Mouse (Mus musculus) kidney, embryonic 16.5 days (tissue): ENCODE results near the gene Gpr157. TPM values are rescaled to one million over a fixed set of nuclear protein-coding genes. Genes with fewer than 3 reads are reported as not detected.

ENCODE experiments used
- ATAC-seq: fragments of 200-750 bp; cut with Nextera tagmentation; 2 replicates; pipeline ENCODE4 v1.8.0; 2017; ENCODE audit warnings: moderate TSS enrichment; ENCODE audit not compliant: low FRiP score, low TSS enrichment
- H3K27ac ChIP-seq: fragments of 300-500 bp; sonication (generic); 2 replicates; pipeline ENCODE4 v1.5.1; 2014; ENCODE audit warnings: low read length
- H3K27me3 ChIP-seq: fragments of 300-500 bp; sonication (generic); 2 replicates; pipeline ENCODE4 v1.6.1; 2014; ENCODE audit warnings: low read length, control low read depth, mixed read lengths; ENCODE audit not compliant: insufficient read depth
- H3K36me3 ChIP-seq: fragments of 300-500 bp; sonication (generic); 2 replicates; pipeline ENCODE4 v1.6.1; 2014; ENCODE audit warnings: low read length, control low read depth, mixed read lengths; ENCODE audit not compliant: insufficient read depth
- H3K4me1 ChIP-seq: fragments of 300-500 bp; sonication (generic); 2 replicates; pipeline ENCODE4 v1.6.1; 2014; ENCODE audit warnings: low read length, control low read depth, mixed read lengths; ENCODE audit not compliant: insufficient read depth
- H3K4me2 ChIP-seq: fragments of 300-500 bp; sonication (generic); replicated peaks from 2 replicates; pipeline ENCODE4 v1.6.1; 2014; ENCODE audit warnings: low read depth, low read length
- H3K4me3 ChIP-seq: fragments of 300-500 bp; sonication (generic); 2 replicates; pipeline ENCODE4 v1.5.1; 2014; ENCODE audit warnings: mild to moderate bottlenecking, low read length
- H3K9ac ChIP-seq: fragments of 300-500 bp; sonication (generic); replicated peaks from 2 replicates; pipeline ENCODE4 v1.6.1; 2014; ENCODE audit warnings: low read length
- H3K9me3 ChIP-seq: fragments of 300-500 bp; sonication (generic); 2 replicates; pipeline ENCODE4 v1.6.1; 2016; ENCODE audit warnings: low read length, control low read depth
- WGBS: fragments of 180-500 bp; shearing (Covaris S2); extraction: QIAGEN DNeasy Blood & Tissue Kit; methylation state at CpG from one replicate; pipeline ENCODE4 v1.1.7; 2014; 5-methylcytosine and 5-hydroxymethylcytosine counted together
- polyA plus RNA-seq: library from polyadenylated mRNA; unstranded; fragments of >200 nt; fragmentation: Nextera tagmentation; extraction: Ambion mirVana; gene quantifications from 2 replicates; pipeline ENCODE4 v1.2.1, GENCODE M21; 2015

Gene Gpr157
- polyA plus RNA-seq, 1 experiment from 2014 or later: 0.40 TPM

GRCm38 (mm10) chr4:150098880-150099279, 11.7 kb downstream of the Gpr157 start:
- Histone ChIP-seq H3K36me3 (no peaks in the 10 kb centered on the region), H3K9me3 (no peaks in the 10 kb centered on the region), H3K9ac (no peak overlapping the region), H3K27me3 (peaks cover 3% of the 10 kb centered on the region; the same call in 1 of the 2 replicates), H3K27ac (no peak overlapping the region), H3K4me1 (peaks cover 12% of the 10 kb centered on the region), H3K4me2 (no peak overlapping the region), H3K4me3 (no peak overlapping the region)
- ATAC-seq: no peak
- 16% methylated on average over 10 of the region's 10 CpGs for WGBS

DNA sequence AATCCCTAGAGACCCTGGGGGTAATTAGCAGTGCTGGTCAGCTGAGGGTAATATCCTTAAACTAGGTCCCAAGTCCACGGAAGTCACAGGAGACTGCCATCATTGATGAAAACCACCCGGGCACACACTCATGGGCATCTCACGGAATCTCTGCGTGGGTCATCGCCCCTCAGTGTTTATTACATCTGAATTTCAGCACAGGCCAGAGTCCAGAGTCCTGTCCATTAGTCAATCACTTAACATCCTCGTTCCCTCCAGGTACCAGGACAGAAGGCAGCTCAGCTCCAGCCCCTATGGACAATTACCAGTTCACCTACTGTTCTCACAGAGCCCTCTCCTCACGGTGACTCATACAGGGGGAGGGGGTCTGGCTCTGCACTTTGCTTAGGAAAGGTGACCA, 15.7 kb downstream of the Gpr157 start:
- Histone ChIP-seq H3K9me3 (no peaks in the 10 kb centered on the region), H3K27ac (no peak overlapping the region), H3K36me3 (no peaks in the 10 kb centered on the region), H3K4me1 (no peaks in the 10 kb centered on the region), H3K4me2 (no peak overlapping the region), H3K9ac (no peak overlapping the region), H3K4me3 (no peak overlapping the region), H3K27me3 (peaks cover 3% of the 10 kb centered on the region; the same call in 1 of the 2 replicates)
- WGBS: 68% methylated on average over 7 of the region's 7 CpGs
- ATAC-seq: no peak

DNA sequence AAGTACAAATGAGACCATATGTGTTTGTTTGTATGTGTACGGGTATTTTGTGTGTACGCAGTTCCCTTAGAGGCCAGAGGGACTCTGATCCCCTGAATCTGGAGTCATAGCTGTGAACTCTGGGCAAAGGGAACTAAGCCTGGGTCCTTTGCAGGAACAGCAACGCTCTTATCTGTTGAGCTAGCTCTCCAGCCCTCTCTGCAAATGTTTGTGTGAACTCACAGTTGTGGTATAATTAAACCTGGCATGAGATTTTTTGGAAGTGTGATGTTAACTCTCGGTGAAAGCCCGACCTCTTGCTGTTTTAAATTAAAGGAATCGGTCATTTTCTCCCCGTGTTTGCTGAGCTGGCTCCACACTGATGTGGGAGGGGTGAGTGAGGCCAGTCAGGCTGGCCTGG, 18.5 kb downstream of the Gpr157 start:
- no peak for ATAC-seq
- 53% methylated on average over 7 of the region's 7 CpGs for WGBS
- Histone ChIP-seq H3K27me3 (no peaks in the 10 kb centered on the region; the same call in 1 of the 2 replicates), H3K4me1 (no peaks in the 10 kb centered on the region), H3K9ac (no peak overlapping the region), H3K4me3 (no peak overlapping the region), H3K36me3 (no peaks in the 10 kb centered on the region), H3K27ac (no peak overlapping the region), H3K4me2 (no peak overlapping the region), H3K9me3 (no peaks in the 10 kb centered on the region)

- H3K4me3 ChIP-seq: no peak overlapping the region
- no peak overlapping the region for H3K27ac ChIP-seq
- H3K9ac ChIP-seq: no peak overlapping the region
- 83% methylated on average over 5 of the region's 5 CpGs for WGBS
- ATAC-seq: no peak
- H3K27me3 ChIP-seq: no peaks in the 10 kb centered on the region
- H3K9me3 ChIP-seq: no peaks in the 10 kb centered on the region
- no peaks in the 10 kb centered on the region for H3K36me3 ChIP-seq
- no peak overlapping the region for H3K4me2 ChIP-seq
- H3K4me1 ChIP-seq: no peaks in the 10 kb centered on the region
Observed at GRCm38 (mm10) chr4:150106637-150107036, 19.5 kb downstream of the Gpr157 start.

GRCm38 (mm10) chr4:150109636-150110035, 22.5 kb downstream of the Gpr157 start:
- no peaks in the 10 kb centered on the region for H3K9me3 ChIP-seq
- ATAC-seq: no peak
- no peak overlapping the region for H3K27ac ChIP-seq
- no peak overlapping the region for H3K4me3 ChIP-seq
- no peaks in the 10 kb centered on the region for H3K36me3 ChIP-seq
- no peaks in the 10 kb centered on the region for H3K4me1 ChIP-seq
- H3K4me2 ChIP-seq: no peak overlapping the region
- no peak overlapping the region for H3K9ac ChIP-seq
- H3K27me3 ChIP-seq: no peaks in the 10 kb centered on the region
- WGBS: 62% methylated on average over 3 of the region's 3 CpGs

GRCm38 (mm10) chr4:150110373-150110772, 23.2 kb downstream of the Gpr157 start:
- ATAC-seq: no peak
- 78% methylated on average over 9 of the region's 9 CpGs for WGBS

GRCm38 (mm10) chr4:150112867-150113266, 25.7 kb downstream of the Gpr157 start:
- Histone ChIP-seq H3K27ac (no peak overlapping the region), H3K36me3 (no peaks in the 10 kb centered on the region), H3K4me3 (no peak overlapping the region), H3K4me1 (no peaks in the 10 kb centered on the region), H3K4me2 (0 out of 2 replicates have a peak overlapping the region, but pooled peaks have one; percentile 22), H3K9me3 (no peaks in the 10 kb centered on the region), H3K9ac (no peak overlapping the region), H3K27me3 (no peaks in the 10 kb centered on the region)
- no peak for ATAC-seq
- WGBS: 6% methylated on average over 12 of the region's 15 CpGs

More at GRCm38 (mm10) chr4:150110373-150110772, 23.2 kb downstream of the Gpr157 start:
- H3K4me3 ChIP-seq: no peak overlapping the region
- no peaks in the 10 kb centered on the region for H3K36me3 ChIP-seq
- no peak overlapping the region for H3K9ac ChIP-seq
- no peaks in the 10 kb centered on the region for H3K9me3 ChIP-seq
- H3K4me2 ChIP-seq: no peak overlapping the region
- no peaks in the 10 kb centered on the region for H3K27me3 ChIP-seq
- no peak overlapping the region for H3K27ac ChIP-seq
- H3K4me1 ChIP-seq: no peaks in the 10 kb centered on the region

GRCm38 (mm10) chr4:150114505-150115061, 27.4 kb downstream of the Gpr157 start:
- Histone ChIP-seq H3K27me3 (no peaks in the 10 kb centered on the region), H3K9ac (no peak overlapping the region), H3K4me3 (no peak overlapping the region), H3K4me2 (no peak overlapping the region), H3K27ac (no peak overlapping the region), H3K36me3 (no peaks in the 10 kb centered on the region), H3K4me1 (peaks cover 7% of the 10 kb centered on the region), H3K9me3 (no peaks in the 10 kb centered on the region)
- ATAC-seq: peak; percentile 44; the same call in 1 of the 2 replicates
- WGBS: 81% methylated on average over 26 of the region's 26 CpGs

GRCm38 (mm10) chr4:150117311-150117710, 30.1 kb downstream of the Gpr157 start:
- Histone ChIP-seq H3K36me3 (no peaks in the 10 kb centered on the region), H3K4me1 (peaks cover 16% of the 10 kb centered on the region), H3K9ac (no peak overlapping the region), H3K27ac (no peak overlapping the region), H3K4me2 (no peak overlapping the region), H3K4me3 (no peak overlapping the region), H3K27me3 (no peaks in the 10 kb centered on the region), H3K9me3 (no peaks in the 10 kb centered on the region)
- WGBS: 36% methylated on average over 5 of the region's 5 CpGs
- no peak for ATAC-seq

DNA sequence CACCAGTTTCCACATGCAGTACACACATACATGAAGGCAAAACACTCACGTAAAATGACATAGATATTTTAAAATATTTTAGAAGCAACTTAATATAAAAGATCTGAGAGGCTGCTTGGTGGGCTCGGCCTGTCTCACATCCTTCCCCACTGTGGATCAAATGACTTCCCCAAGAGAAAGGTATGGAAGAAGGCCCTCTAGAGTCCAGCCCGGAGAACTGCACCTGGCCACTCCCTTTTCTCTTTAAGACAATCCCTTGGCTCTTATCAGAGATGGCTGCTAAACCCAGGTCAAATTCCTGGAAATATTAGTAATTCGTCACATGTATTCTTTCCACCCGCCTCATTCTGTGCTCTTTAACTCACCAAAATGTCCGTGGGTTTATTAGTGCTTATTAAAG, 31.0 kb downstream of the Gpr157 start:
- Histone ChIP-seq H3K36me3 (no peaks in the 10 kb centered on the region), H3K27ac (no peak overlapping the region), H3K4me1 (peaks cover 16% of the 10 kb centered on the region), H3K27me3 (no peaks in the 10 kb centered on the region), H3K9me3 (no peaks in the 10 kb centered on the region), H3K9ac (no peak overlapping the region), H3K4me2 (no peak overlapping the region), H3K4me3 (no peak overlapping the region)
- 66% methylated on average over 6 of the region's 6 CpGs for whole genome bisulfite sequencing
- no peak for ATAC-seq
